Mouse (Mus musculus) layer of hippocampus, postnatal 25 days (tissue): ENCODE results near the gene Tmem40. TPM values are rescaled to one million over a fixed set of nuclear protein-coding genes. Genes with fewer than 3 reads are reported as not detected.

ENCODE experiments used
- microRNA-seq, 2 experiments: library from miRNA; unstranded; fragments of <30 nt; microRNA quantifications; one replicate each; pipeline ENCODE4 v1.2.0; 2021
- total RNA-seq, 2 experiments: library from RNA; stranded (reverse); gene quantifications; 2 replicates each; pipeline ENCODE4 v1.2.3; 2021

Tmem40 gene
- total RNA-seq, 2 experiments from 2014 or later: 0.62 TPM; not detected in 1

Small RNAs within 50 kb of the gene (microRNA-seq; reads per million reads assigned to microRNA genes)
- gene Mir7660: 0 reads per million in 2 experiments

Other genes with a start within 250 kb of the Tmem40 start
- gene Tsen2, start 217.7 kb downstream of the Tmem40 start, total RNA-seq: 10 to 100 TPM; 24.8 to 25.5 TPM
- not detected for gene Mkrn2os, start 169.8 kb downstream of the Tmem40 start, total RNA-seq
- 10 to 100 TPM; 37.8 to 43.2 TPM for gene Mkrn2, start 160.5 kb downstream of the Tmem40 start, total RNA-seq
- gene Raf1, start 85.8 kb downstream of the Tmem40 start, total RNA-seq: 100 to 1,000 TPM in 1 of 2 experiments, 10 to 100 TPM in 1; 83.6 to 106 TPM
- 1 to 10 TPM; 2.7 to 3.8 TPM for gene Cand2, start 12.1 kb upstream of the Tmem40 start, total RNA-seq
- gene Rpl32, start 46.3 kb upstream of the Tmem40 start, total RNA-seq: 100 to 1,000 TPM; 471 to 520 TPM
- gene Efcab12, start 76.0 kb upstream of the Tmem40 start, total RNA-seq: 1 to 10 TPM; 2.8 to 3.8 TPM
- 1 to 10 TPM; 5.8 to 6.1 TPM for gene Mbd4, start 91.0 kb upstream of the Tmem40 start, total RNA-seq
- gene Ift122, start 91.1 kb upstream of the Tmem40 start, total RNA-seq: 10 to 100 TPM; 26.7 to 28.7 TPM
- gene Rho, start 169.3 kb upstream of the Tmem40 start, total RNA-seq: under 1 TPM; 0.49 to 0.59 TPM
- gene H1foo, start 182.5 kb upstream of the Tmem40 start, total RNA-seq: not detected
- 10 to 100 TPM; 17.8 to 24.5 TPM for gene Plxnd1, start 232.6 kb upstream of the Tmem40 start, total RNA-seq